Mouse (Mus musculus): ENCODE measurements around the gene Preb. TPM values are rescaled to one million over a fixed set of nuclear protein-coding genes. Genes with fewer than 3 reads are reported as not detected.
A peak's percentile ranks its signal among the peaks of the same experiment; 100 is the strongest.

Gene Preb
- total and polyA plus RNA-seq, 3 experiments = 35.4 to 82.7 (median 48.9) TPM

DNA sequence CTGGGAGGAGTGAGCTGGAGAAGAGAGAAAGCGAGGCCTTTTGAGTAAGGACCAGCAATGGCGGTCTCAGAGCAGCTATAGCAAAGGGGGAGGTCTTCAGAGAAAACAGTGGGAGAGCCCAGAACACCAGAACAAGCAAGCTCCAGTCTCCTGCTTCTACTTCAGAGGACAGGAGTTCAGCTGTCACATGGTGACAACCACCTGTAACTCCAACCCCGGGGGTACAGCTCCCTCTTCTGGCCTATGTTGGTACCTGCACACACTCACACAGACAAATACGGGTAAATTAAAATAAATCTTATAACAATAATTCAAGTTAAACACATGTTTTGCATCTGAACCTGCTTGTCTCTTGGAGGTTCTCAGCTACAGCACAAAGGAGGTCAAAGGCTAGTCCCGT lies 38.1 kb upstream of the Preb start:
- DNase-seq (ENCODE audit: low spot score) = peak; percentile 20
- no peaks in the 10 kb centered on the region for H3K36me3 ChIP-seq (replicated peaks)
- H3K9me3 ChIP-seq (replicated peaks) = no peaks in the 10 kb centered on the region
- ATAC-seq (ENCODE audit: extremely low read depth, insufficient number of reproducible peaks, low FRiP score, poor library complexity, severe bottlenecking) = no peak
- TF ChIP-seq TAL1 (conservative IDR thresholded peaks at IDR 0.05; ENCODE audit: low read depth, low read length) (no peak), POLR2AphosphoS5 (IDR thresholded peaks at IDR 0.05; ENCODE audit: insufficient replicate concordance, low read depth, low read length) (no peak), CTCF (IDR thresholded peaks at IDR 0.05; ENCODE audit: low read depth, low read length) (0 out of 2 replicates have a peak, but pooled peaks have one; percentile 43), GATA1 (IDR thresholded peaks at IDR 0.05; ENCODE audit: borderline replicate concordance, low read length) (no peak), GATA2 (IDR thresholded peaks at IDR 0.05; ENCODE audit: borderline replicate concordance, low read depth, low read length) (no peak)
- H3K27me3 ChIP-seq (ENCODE audit: insufficient read depth, low read length) = peaks cover 6% of the 10 kb centered on the region
- H3K4me3 ChIP-seq (ENCODE audit: low read depth, low read length) = no peak overlapping the region
- no peaks in the 10 kb centered on the region; the same call in 1 of the 2 replicates for H3K4me1 ChIP-seq (ENCODE audit: insufficient read depth, low read depth, low read length)

DNA sequence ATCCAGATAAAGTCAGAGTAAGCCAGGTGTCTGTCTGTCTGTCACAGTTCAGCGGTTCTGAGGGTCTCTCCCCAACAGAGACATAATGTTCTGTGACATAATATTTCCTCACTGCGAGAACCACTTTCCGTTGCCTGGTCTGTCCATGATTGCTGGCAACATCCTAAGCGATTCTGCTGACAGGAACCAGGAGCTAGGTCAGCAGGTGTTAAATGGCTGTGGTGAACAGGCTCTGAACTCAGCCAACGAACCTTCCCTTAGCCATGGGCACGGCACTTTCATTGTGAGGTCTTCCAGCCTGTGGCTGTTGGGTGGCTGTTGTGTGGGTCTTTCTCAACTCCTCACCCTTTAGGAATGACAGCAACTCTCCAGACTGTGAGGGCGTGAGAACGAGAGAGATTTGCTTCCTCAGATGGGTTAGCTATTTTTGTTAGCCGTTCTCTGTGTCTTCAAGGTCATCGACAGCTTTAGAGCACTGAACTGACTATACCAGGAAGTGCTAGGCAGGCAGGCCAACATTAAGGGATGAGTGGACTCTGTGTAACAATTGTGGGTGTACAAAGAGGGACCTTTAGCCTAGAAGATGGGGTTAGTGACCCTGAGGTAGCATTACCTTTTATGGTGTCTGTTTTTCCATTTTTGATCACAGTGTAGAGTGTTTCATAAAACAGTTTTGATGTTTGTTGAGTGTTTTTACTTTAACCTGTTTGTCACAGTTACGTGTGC lies 34.9 kb upstream of the Preb start:
- no peaks in the 10 kb centered on the region for H3K36me3 ChIP-seq (replicated peaks)
- no peak for ATAC-seq (ENCODE audit: extremely low read depth, insufficient number of reproducible peaks, low FRiP score, poor library complexity, severe bottlenecking)
- TF ChIP-seq POLR2AphosphoS5 (IDR thresholded peaks at IDR 0.05; ENCODE audit: insufficient replicate concordance, low read depth, low read length) (no peak), TAL1 (conservative IDR thresholded peaks at IDR 0.05; ENCODE audit: low read depth, low read length) (no peak), GATA2 (IDR thresholded peaks at IDR 0.05; ENCODE audit: borderline replicate concordance, low read depth, low read length) (no peak), GATA1 (IDR thresholded peaks at IDR 0.05; ENCODE audit: borderline replicate concordance, low read length) (no peak), CTCF (IDR thresholded peaks at IDR 0.05; ENCODE audit: low read depth, low read length) (no peak)
- H3K4me1 ChIP-seq (ENCODE audit: insufficient read depth, low read depth, low read length) = no peaks in the 10 kb centered on the region; the same call in 1 of the 2 replicates
- no peaks in the 10 kb centered on the region for H3K9me3 ChIP-seq (replicated peaks)
- H3K27me3 ChIP-seq (ENCODE audit: insufficient read depth, low read length) = peaks cover 3% of the 10 kb centered on the region
- DNase-seq (ENCODE audit: low spot score) = no peak
- no peak overlapping the region for H3K4me3 ChIP-seq (ENCODE audit: low read depth, low read length)

DNA sequence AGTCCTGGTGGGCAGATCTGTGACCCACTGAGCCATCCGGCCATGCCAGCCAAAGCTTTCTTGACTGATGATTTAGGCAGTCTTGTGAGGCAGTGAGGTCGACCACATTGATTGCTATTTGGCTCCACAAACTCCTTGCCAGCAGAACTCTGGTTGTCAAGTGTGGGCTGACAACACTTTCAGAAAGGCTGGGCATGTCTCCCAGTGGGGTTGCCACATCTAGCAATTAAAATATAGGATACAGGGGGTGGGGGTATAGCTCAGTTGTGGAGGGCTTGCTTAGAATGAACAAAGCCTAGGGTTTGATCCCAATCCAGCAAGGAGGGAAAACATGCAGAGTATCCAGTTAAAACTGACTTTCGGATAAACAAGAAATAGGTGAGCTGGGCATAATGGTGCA lies 33.9 kb upstream of the Preb start:
- ATAC-seq (ENCODE audit: extremely low read depth, insufficient number of reproducible peaks, low FRiP score, poor library complexity, severe bottlenecking) (no peak), DNase-seq (ENCODE audit: low spot score) (no peak)
- Histone ChIP-seq H3K27me3 (ENCODE audit: insufficient read depth, low read length) (peaks cover 6% of the 10 kb centered on the region), H3K4me3 (ENCODE audit: low read depth, low read length) (no peak overlapping the region), H3K9me3 (replicated peaks) (no peaks in the 10 kb centered on the region), H3K4me1 (ENCODE audit: insufficient read depth, low read depth, low read length) (no peaks in the 10 kb centered on the region; the same call in 1 of the 2 replicates), H3K36me3 (replicated peaks) (no peaks in the 10 kb centered on the region)
- no peak for TF ChIP-seq TAL1 (conservative IDR thresholded peaks at IDR 0.05; ENCODE audit: low read depth, low read length)
- no peak for TF ChIP-seq GATA2 (IDR thresholded peaks at IDR 0.05; ENCODE audit: borderline replicate concordance, low read depth, low read length)
- TF ChIP-seq GATA1 (IDR thresholded peaks at IDR 0.05; ENCODE audit: borderline replicate concordance, low read length) = no peak
- TF ChIP-seq POLR2AphosphoS5 (IDR thresholded peaks at IDR 0.05; ENCODE audit: insufficient replicate concordance, low read depth, low read length) = no peak
- no peak for TF ChIP-seq CTCF (IDR thresholded peaks at IDR 0.05; ENCODE audit: low read depth, low read length)

DNA sequence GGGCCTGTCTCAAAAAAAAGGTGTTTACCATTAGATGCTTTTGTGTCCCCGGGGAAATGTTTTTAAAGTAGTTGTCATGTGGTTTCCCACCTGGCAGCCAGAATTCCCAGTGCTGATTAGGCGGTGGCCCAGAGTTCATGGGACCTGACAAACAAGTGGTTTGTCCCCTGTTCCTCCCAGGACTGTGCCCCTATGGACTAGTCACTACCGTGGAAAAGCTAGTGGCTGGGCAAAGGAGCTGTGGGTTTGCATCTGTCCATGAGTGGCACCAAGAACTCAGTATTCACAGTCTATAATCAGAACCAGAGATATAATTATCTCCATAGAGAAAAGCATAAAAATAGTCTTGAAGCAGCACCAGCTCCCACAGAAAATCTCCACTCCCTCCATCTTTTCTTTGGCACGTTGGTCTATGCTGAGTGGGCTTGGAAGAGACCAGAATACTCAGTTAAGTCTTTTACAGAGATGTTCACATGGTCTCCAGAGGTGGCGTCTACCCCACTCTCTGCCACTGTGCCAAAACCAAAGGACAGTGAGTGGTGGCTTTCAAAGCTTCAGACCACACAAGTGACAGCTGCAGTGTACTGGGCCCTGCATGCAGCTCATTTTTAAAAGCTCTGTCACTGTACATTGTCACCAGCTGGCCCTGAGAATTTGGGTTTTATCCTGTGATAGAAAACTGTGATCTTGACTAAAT lies 33.0 kb upstream of the Preb start:
- H3K4me1 ChIP-seq (ENCODE audit: insufficient read depth, low read depth, low read length) = no peaks in the 10 kb centered on the region; the same call in 1 of the 2 replicates
- DNase-seq (ENCODE audit: low spot score) (no peak), ATAC-seq (ENCODE audit: extremely low read depth, insufficient number of reproducible peaks, low FRiP score, poor library complexity, severe bottlenecking) (no peak)
- TF ChIP-seq GATA1 (IDR thresholded peaks at IDR 0.05; ENCODE audit: borderline replicate concordance, low read length) (no peak), GATA2 (IDR thresholded peaks at IDR 0.05; ENCODE audit: borderline replicate concordance, low read depth, low read length) (no peak), POLR2AphosphoS5 (IDR thresholded peaks at IDR 0.05; ENCODE audit: insufficient replicate concordance, low read depth, low read length) (no peak)
- no peaks in the 10 kb centered on the region for H3K9me3 ChIP-seq (replicated peaks)
- no peak overlapping the region for H3K4me3 ChIP-seq (ENCODE audit: low read depth, low read length)
- H3K36me3 ChIP-seq (replicated peaks) = no peaks in the 10 kb centered on the region
- H3K27me3 ChIP-seq (ENCODE audit: insufficient read depth, low read length) = peaks cover 9% of the 10 kb centered on the region

DNA sequence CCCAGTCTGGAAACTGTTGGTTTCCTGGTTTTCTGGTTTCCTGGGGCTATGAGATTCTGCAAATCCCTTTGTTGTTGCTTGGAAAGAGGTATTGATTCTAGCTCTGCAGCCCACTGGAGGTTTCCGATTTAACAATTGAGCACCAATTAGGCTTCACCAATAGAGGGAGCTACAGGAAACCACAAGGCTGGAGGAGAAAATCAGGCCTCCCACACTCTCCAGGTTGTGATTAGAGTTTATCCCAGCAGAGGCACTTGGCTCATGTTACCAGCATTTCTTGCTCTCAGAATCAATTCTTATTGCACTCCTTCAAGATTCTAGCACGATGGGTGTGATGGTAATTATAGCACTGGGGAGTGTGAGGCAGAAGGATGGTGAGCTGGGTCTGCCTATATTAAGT lies 22.2 kb upstream of the Preb start:
- Histone ChIP-seq H3K36me3 (replicated peaks) (no peaks in the 10 kb centered on the region), H3K27me3 (ENCODE audit: insufficient read depth, low read length) (peaks cover 11% of the 10 kb centered on the region), H3K4me3 (ENCODE audit: low read depth, low read length) (no peak overlapping the region), H3K9me3 (replicated peaks) (no peaks in the 10 kb centered on the region), H3K4me1 (ENCODE audit: insufficient read depth, low read depth, low read length) (no peaks in the 10 kb centered on the region)
- TF ChIP-seq GATA2 (IDR thresholded peaks at IDR 0.05; ENCODE audit: borderline replicate concordance, low read depth, low read length) (no peak), POLR2AphosphoS5 (IDR thresholded peaks at IDR 0.05; ENCODE audit: insufficient replicate concordance, low read depth, low read length) (no peak), TAL1 (conservative IDR thresholded peaks at IDR 0.05; ENCODE audit: low read depth, low read length) (no peak), GATA1 (IDR thresholded peaks at IDR 0.05; ENCODE audit: borderline replicate concordance, low read length) (no peak), CTCF (IDR thresholded peaks at IDR 0.05; ENCODE audit: low read depth, low read length) (no peak)
- ATAC-seq (ENCODE audit: extremely low read depth, insufficient number of reproducible peaks, low FRiP score, poor library complexity, severe bottlenecking) = no peak
- DNase-seq (ENCODE audit: low spot score) = no peak

DNA sequence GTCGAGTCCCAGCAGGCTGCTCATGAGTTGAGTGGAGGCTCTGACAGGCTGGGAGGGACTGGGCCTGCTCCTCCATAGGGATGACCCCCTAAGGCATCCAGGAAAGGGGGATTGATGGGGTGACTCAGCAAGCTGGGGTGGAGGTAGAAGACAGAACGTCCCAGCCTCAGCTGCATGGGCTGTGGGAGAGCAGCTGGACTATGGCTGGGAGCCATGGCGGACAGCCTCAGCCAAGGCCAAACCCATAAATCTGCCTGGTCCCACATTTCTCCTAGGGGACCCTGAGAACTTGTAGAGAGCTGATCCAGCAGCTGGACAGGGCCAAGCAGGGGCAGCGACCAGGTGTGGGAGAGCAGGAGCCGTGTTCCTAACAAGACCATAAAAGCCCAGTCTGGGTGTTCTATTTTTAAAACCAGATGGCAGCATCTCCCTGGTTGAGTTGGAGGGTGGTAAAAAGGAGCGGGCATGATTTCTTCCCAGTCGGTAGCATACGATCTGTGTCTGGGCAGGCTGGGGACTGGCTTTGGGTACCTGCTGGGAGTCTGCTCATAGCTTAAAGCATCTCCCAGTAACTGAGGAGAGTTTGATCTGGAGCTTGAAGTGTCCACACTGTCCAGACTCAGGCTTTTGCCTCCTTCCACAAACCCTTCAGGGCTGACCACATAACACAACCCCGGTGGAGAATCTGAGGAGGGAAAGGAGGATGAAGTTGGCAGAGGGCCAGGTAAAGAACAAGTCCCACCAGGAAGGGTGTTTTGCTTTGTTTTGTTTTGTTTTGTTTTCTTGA lies 14.9 kb upstream of the Preb start:
- peaks cover 35% of the 10 kb centered on the region for H3K27me3 ChIP-seq (ENCODE audit: insufficient read depth, low read length)
- H3K4me1 ChIP-seq (ENCODE audit: insufficient read depth, low read depth, low read length) = no peaks in the 10 kb centered on the region
- H3K9me3 ChIP-seq (replicated peaks) = no peaks in the 10 kb centered on the region
- DNase-seq (ENCODE audit: low spot score) (no peak), ATAC-seq (ENCODE audit: extremely low read depth, insufficient number of reproducible peaks, low FRiP score, poor library complexity, severe bottlenecking) (no peak)
- no peak for TF ChIP-seq POLR2AphosphoS5 (IDR thresholded peaks at IDR 0.05; ENCODE audit: insufficient replicate concordance, low read depth, low read length)
- TF ChIP-seq CTCF (IDR thresholded peaks at IDR 0.05; ENCODE audit: low read depth, low read length) = no peak
- no peaks in the 10 kb centered on the region for H3K36me3 ChIP-seq (replicated peaks)
- H3K4me3 ChIP-seq (ENCODE audit: low read depth, low read length) = no peak overlapping the region

Data from G1E (cell line).